Mouse (Mus musculus) hindbrain, embryonic 13.5 days (tissue): ENCODE measurements at regions not wholly inside any gene's neighbourhood (a gene's known extent, or its start where the extent isn't known, plus 50 kb on each side); places are given as distances from the start of the nearest gene placed in this dataset.

Experiments used
- ATAC-seq: fragments of 200-750 bp; cut with Nextera tagmentation; 2 replicates; pipeline ENCODE4 v1.8.0; 2017; ENCODE audit warnings: moderate TSS enrichment; ENCODE audit not compliant: low FRiP score
- H3K27ac ChIP-seq: fragments of 300-500 bp; sonication (generic); 2 replicates; pipeline ENCODE4 v1.5.1; 2015; ENCODE audit warnings: inconsistent platforms, mild to moderate bottlenecking, moderate library complexity
- H3K27me3 ChIP-seq: fragments of 300-500 bp; sonication (generic); 2 replicates; pipeline ENCODE4 v1.6.1; 2015; ENCODE audit warnings: mild to moderate bottlenecking, inconsistent platforms
- H3K36me3 ChIP-seq: fragments of 300-500 bp; sonication (generic); 2 replicates; pipeline ENCODE4 v1.6.1; 2015; ENCODE audit warnings: mild to moderate bottlenecking, inconsistent platforms
- H3K4me1 ChIP-seq: fragments of 300-500 bp; sonication (generic); replicated peaks from 2 replicates; pipeline ENCODE4 v1.6.1; 2015; ENCODE audit warnings: inconsistent platforms
- H3K4me2 ChIP-seq: fragments of 300-500 bp; sonication (generic); 2 replicates; pipeline ENCODE4 v1.6.1; 2015; ENCODE audit warnings: inconsistent platforms, mild to moderate bottlenecking, moderate library complexity
- H3K4me3 ChIP-seq: fragments of 300-500 bp; sonication (generic); 2 replicates; pipeline ENCODE4 v1.5.1; 2015; ENCODE audit warnings: mild to moderate bottlenecking, inconsistent platforms
- H3K9ac ChIP-seq: fragments of 300-500 bp; sonication (generic); 2 replicates; pipeline ENCODE4 v1.6.1; 2015; ENCODE audit warnings: mild to moderate bottlenecking, inconsistent platforms
- H3K9me3 ChIP-seq: fragments of 300-500 bp; sonication (generic); 2 replicates; pipeline ENCODE4 v1.6.1; 2016; ENCODE audit warnings: inconsistent platforms
- WGBS: fragments of 180-500 bp; shearing (Covaris S2); methylation state at CpG from one replicate; pipeline ENCODE4 v1.1.7; 2015; 5-methylcytosine and 5-hydroxymethylcytosine counted together

GRCm38 (mm10) chr10:124332491-124332890 is 1056.8 kb downstream of the Slc16a7 start:
- Histone ChIP-seq H3K4me2 (no peak overlapping the region), H3K27me3 (no peaks in the 10 kb centered on the region), H3K4me3 (no peak overlapping the region), H3K27ac (no peak overlapping the region), H3K36me3 (no peaks in the 10 kb centered on the region), H3K9ac (no peak overlapping the region), H3K9me3 (no peaks in the 10 kb centered on the region), H3K4me1 (no peaks in the 10 kb centered on the region)
- 96% methylated on average over 1 of the region's 1 CpGs for WGBS
- no peak for ATAC-seq

- no peaks in the 10 kb centered on the region for H3K4me1 ChIP-seq
- ATAC-seq = no peak
- no peaks in the 10 kb centered on the region for H3K36me3 ChIP-seq
- no peak overlapping the region for H3K4me3 ChIP-seq
- no peak overlapping the region for H3K27ac ChIP-seq
- 71% methylated on average over 3 of the region's 3 CpGs for WGBS
- H3K9me3 ChIP-seq = no peaks in the 10 kb centered on the region
- no peak overlapping the region for H3K4me2 ChIP-seq
- no peak overlapping the region for H3K9ac ChIP-seq
- H3K27me3 ChIP-seq = no peaks in the 10 kb centered on the region
Observed at GRCm38 (mm10) chr10:124338923-124339322, 1050.3 kb downstream of the Slc16a7 start.

GRCm38 (mm10) chr10:124349300-124349699 is 1040.0 kb downstream of the Slc16a7 start:
- H3K9me3 ChIP-seq = no peaks in the 10 kb centered on the region
- no peak; the same call in 1 of the 2 replicates for ATAC-seq
- 64% methylated on average over 2 of the region's 2 CpGs for WGBS

GRCm38 (mm10) chr10:124362795-124363194 is 1026.5 kb downstream of the Slc16a7 start:
- Histone ChIP-seq H3K27ac (no peak overlapping the region), H3K4me2 (no peak overlapping the region), H3K9ac (no peak overlapping the region), H3K27me3 (no peaks in the 10 kb centered on the region), H3K4me3 (no peak overlapping the region), H3K4me1 (no peaks in the 10 kb centered on the region), H3K9me3 (no peaks in the 10 kb centered on the region), H3K36me3 (no peaks in the 10 kb centered on the region)
- ATAC-seq = no peak

More at GRCm38 (mm10) chr10:124349300-124349699, 1040.0 kb downstream of the Slc16a7 start:
- no peak overlapping the region for H3K27ac ChIP-seq
- H3K4me2 ChIP-seq = no peak overlapping the region
- H3K27me3 ChIP-seq = no peaks in the 10 kb centered on the region
- H3K4me1 ChIP-seq = no peaks in the 10 kb centered on the region
- H3K36me3 ChIP-seq = no peaks in the 10 kb centered on the region
- no peak overlapping the region for H3K4me3 ChIP-seq
- H3K9ac ChIP-seq = no peak overlapping the region

- 78% methylated on average over 2 of the region's 2 CpGs for WGBS
Observed at GRCm38 (mm10) chr10:124370994-124371393, 1018.3 kb downstream of the Slc16a7 start.

GRCm38 (mm10) chr10:124402647-124403046 is 986.6 kb downstream of the Slc16a7 start:
- Histone ChIP-seq H3K4me1 (no peaks in the 10 kb centered on the region), H3K27me3 (no peaks in the 10 kb centered on the region), H3K27ac (no peak overlapping the region), H3K9ac (no peak overlapping the region), H3K36me3 (no peaks in the 10 kb centered on the region), H3K4me3 (no peak overlapping the region), H3K9me3 (no peaks in the 10 kb centered on the region), H3K4me2 (no peak overlapping the region)
- 60% methylated on average over 2 of the region's 2 CpGs for WGBS
- ATAC-seq = no peak

More at GRCm38 (mm10) chr10:124370994-124371393, 1018.3 kb downstream of the Slc16a7 start:
- Histone ChIP-seq H3K36me3 (no peaks in the 10 kb centered on the region), H3K27ac (no peak overlapping the region), H3K27me3 (no peaks in the 10 kb centered on the region), H3K4me2 (no peak overlapping the region), H3K9me3 (no peaks in the 10 kb centered on the region), H3K4me3 (no peak overlapping the region), H3K9ac (no peak overlapping the region), H3K4me1 (no peaks in the 10 kb centered on the region)
- no peak for ATAC-seq

- no peaks in the 10 kb centered on the region for H3K9me3 ChIP-seq
- no peaks in the 10 kb centered on the region for H3K36me3 ChIP-seq
- no peak overlapping the region for H3K4me2 ChIP-seq
- no peaks in the 10 kb centered on the region for H3K4me1 ChIP-seq
- H3K27me3 ChIP-seq = no peaks in the 10 kb centered on the region
- H3K4me3 ChIP-seq = no peak overlapping the region
- no peak overlapping the region for H3K9ac ChIP-seq
- no peak overlapping the region for H3K27ac ChIP-seq
- WGBS = 80% methylated on average over 2 of the region's 2 CpGs
- ATAC-seq = no peak
Observed at GRCm38 (mm10) chr10:124409633-124410032, 979.6 kb downstream of the Slc16a7 start.

- no peaks in the 10 kb centered on the region for H3K27me3 ChIP-seq
- no peak for ATAC-seq
- H3K4me1 ChIP-seq = no peaks in the 10 kb centered on the region
- no peak overlapping the region for H3K4me3 ChIP-seq
- no peak overlapping the region for H3K27ac ChIP-seq
- H3K4me2 ChIP-seq = no peak overlapping the region
- H3K9ac ChIP-seq = no peak overlapping the region
- no peaks in the 10 kb centered on the region for H3K36me3 ChIP-seq
- WGBS = 80% methylated on average over 6 of the region's 6 CpGs
- no peaks in the 10 kb centered on the region for H3K9me3 ChIP-seq
Observed at GRCm38 (mm10) chr10:124416531-124416930, 972.7 kb downstream of the Slc16a7 start.

- no peaks in the 10 kb centered on the region for H3K9me3 ChIP-seq
- H3K36me3 ChIP-seq = no peaks in the 10 kb centered on the region
- no peak overlapping the region for H3K4me2 ChIP-seq
- no peak for ATAC-seq
- 74% methylated on average over 2 of the region's 2 CpGs for WGBS
- H3K9ac ChIP-seq = no peak overlapping the region
- H3K4me3 ChIP-seq = no peak overlapping the region
- no peak overlapping the region for H3K27ac ChIP-seq
- no peaks in the 10 kb centered on the region for H3K27me3 ChIP-seq
- H3K4me1 ChIP-seq = no peaks in the 10 kb centered on the region
Observed at GRCm38 (mm10) chr10:124423418-124423817, 965.8 kb downstream of the Slc16a7 start.
